Mouse (Mus musculus) olfactory bulb, adult 2 months (tissue): ENCODE measurements around the gene Thada. TPM values are rescaled to one million over a fixed set of nuclear protein-coding genes. Genes with fewer than 3 reads are reported as not detected.

Source experiments
- H3K27ac ChIP-seq: fragments of 200-500 bp; 2 replicates; pipeline ENCODE4 v1.5.1; 2012; ENCODE audit warnings: low read depth, low read length; ENCODE audit not compliant: insufficient read depth
- H3K4me1 ChIP-seq: fragments of 200-500 bp; 2 replicates; pipeline ENCODE4 v1.6.1; 2012; ENCODE audit warnings: low read length; ENCODE audit not compliant: control insufficient read depth, insufficient read depth
- H3K4me3 ChIP-seq: fragments of 200-500 bp; 2 replicates; pipeline ENCODE4 v1.5.1; 2012; ENCODE audit warnings: mild to moderate bottlenecking, low read depth, low read length, moderate library complexity; ENCODE audit not compliant: insufficient read depth
- CTCF ChIP-seq: fragments of 200-500 bp; IDR thresholded peaks from 2 replicates; pipeline ENCODE4 v1.5.1; 2012; ENCODE audit warnings: low read depth, mild to moderate bottlenecking, low read length, moderate library complexity; ENCODE audit not compliant: insufficient read depth
- POLR2A ChIP-seq: fragments of 200-500 bp; IDR thresholded peaks from 2 replicates; pipeline ENCODE4 v1.6.1; 2012; ENCODE audit warnings: mild to moderate bottlenecking, low read depth, low read length, moderate library complexity; ENCODE audit not compliant: insufficient read depth
- WGBS: fragments of 180-500 bp; shearing (Covaris S2); methylation state at CpG from one replicate; pipeline ENCODE4 v1.1.7; 2018; 5-methylcytosine and 5-hydroxymethylcytosine counted together
- polyA plus RNA-seq: library from polyadenylated mRNA; stranded (reverse); fragments of >200 nt; gene quantifications from 2 replicates; pipeline ENCODE4 v1.2.4, GENCODE M21; 2012; ENCODE audit warnings: low replicate concordance; ENCODE audit not compliant: missing spikeins, insufficient read depth, insufficient read length

The Thada gene
- polyA plus RNA-seq, 1 experiment, result not detected

DNA sequence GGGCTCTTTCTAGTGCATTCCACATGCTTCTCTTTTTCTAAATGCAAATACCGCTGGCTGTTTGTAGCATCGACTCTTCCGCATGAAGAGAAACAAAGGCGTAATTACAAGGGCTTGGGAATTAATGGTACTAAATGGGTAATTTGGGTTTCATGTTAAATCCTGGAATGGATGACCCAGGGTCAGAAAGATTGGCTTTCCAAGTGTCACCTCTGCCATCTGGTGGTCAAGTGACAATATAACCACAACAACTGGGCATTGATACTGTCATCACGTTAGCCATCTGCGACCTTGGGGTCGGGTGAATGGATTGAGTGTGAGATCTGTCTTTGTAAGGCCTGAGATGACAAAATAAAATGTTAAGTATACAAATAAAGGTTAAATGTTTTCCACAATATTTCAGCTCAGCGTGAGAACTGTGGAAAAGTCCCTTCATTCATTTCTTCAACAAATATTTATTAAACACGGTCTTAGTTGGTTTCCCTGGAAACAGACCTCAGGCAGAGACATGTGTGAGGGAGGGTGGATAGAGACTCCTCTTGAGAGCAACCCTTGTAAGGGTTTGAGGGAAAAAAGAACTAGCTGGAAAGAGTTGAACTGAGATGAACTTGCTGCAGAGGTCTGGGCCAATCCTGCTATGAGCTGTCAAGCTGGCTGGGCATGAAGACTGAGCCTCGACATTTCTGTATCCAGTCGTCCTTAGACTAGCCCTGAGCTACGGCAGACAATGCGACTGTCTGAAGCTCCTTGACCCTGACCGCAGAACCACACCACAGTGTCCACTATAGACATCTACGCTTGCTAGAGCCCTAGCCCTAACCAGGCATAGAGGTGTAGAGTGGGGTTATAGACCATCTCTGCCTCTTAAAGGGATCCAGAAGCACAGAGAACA, 14.7 kb upstream of the Thada start:
- 34% methylated on average over 15 of the region's 15 CpGs for WGBS
- Histone ChIP-seq H3K4me3 (no peak overlapping the region), H3K4me1 (peaks cover 11% of the 10 kb centered on the region), H3K27ac (no peak overlapping the region)
- TF ChIP-seq POLR2A, result no peak
- TF ChIP-seq CTCF, result no peak

DNA sequence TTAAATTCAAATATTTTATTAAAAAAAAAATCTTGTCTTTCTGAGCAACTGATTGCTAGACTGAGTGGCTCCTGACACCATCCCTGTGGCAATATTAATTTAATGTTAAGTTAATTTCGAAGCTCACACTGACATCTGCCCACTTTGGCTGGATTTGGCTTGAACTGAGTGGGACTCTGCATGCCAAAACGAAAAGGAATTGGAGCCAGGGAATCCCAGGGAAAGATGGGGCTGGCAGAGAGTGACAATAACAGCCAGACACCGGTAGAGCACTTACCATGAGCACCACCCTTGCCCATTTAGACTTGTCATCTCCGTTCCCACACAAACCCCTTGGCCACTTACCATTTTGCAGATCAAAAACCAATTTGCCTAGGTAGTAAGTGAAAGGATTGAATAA, 12.3 kb upstream of the Thada start:
- 69% methylated on average over 4 of the region's 4 CpGs for WGBS
- H3K27ac ChIP-seq, result no peak overlapping the region
- no peak for TF ChIP-seq POLR2A
- TF ChIP-seq CTCF, result no peak
- H3K4me3 ChIP-seq, result no peak overlapping the region
- H3K4me1 ChIP-seq, result peaks cover 11% of the 10 kb centered on the region

GRCm38 (mm10) chr17:84477176-84477575, 11.2 kb upstream of the Thada start:
- H3K4me3 ChIP-seq, result no peak overlapping the region
- no peak for TF ChIP-seq CTCF
- no peak for TF ChIP-seq POLR2A
- peaks cover 11% of the 10 kb centered on the region for H3K4me1 ChIP-seq
- WGBS, result 93% methylated on average over 5 of the region's 5 CpGs
- no peak overlapping the region for H3K27ac ChIP-seq

GRCm38 (mm10) chr17:84474312-84474711, 8.3 kb upstream of the Thada start:
- TF ChIP-seq POLR2A (no peak), CTCF (no peak)
- 32% methylated on average over 4 of the region's 4 CpGs for WGBS
- no peaks in the 10 kb centered on the region for H3K4me1 ChIP-seq
- no peak overlapping the region for H3K4me3 ChIP-seq
- no peak overlapping the region for H3K27ac ChIP-seq

GRCm38 (mm10) chr17:84435012-84435411, 31.0 kb downstream of the Thada start:
- TF ChIP-seq CTCF (no peak), POLR2A (no peak)
- H3K4me3 ChIP-seq, result no peak overlapping the region
- H3K27ac ChIP-seq, result no peak overlapping the region
- 87% methylated on average over 4 of the region's 4 CpGs for WGBS
- H3K4me1 ChIP-seq, result no peaks in the 10 kb centered on the region

- H3K4me1 ChIP-seq, result no peaks in the 10 kb centered on the region
- TF ChIP-seq CTCF (no peak), POLR2A (no peak)
- no peak overlapping the region for H3K4me3 ChIP-seq
- no peak overlapping the region for H3K27ac ChIP-seq
Measured at GRCm38 (mm10) chr17:84434233-84434632, 31.8 kb downstream of the Thada start.

- WGBS, result 86% methylated on average over 5 of the region's 5 CpGs
- Histone ChIP-seq H3K4me1 (no peaks in the 10 kb centered on the region), H3K27ac (no peak overlapping the region), H3K4me3 (no peak overlapping the region)
- TF ChIP-seq CTCF (no peak), POLR2A (no peak)
Measured at GRCm38 (mm10) chr17:84431991-84432390, 34.0 kb downstream of the Thada start.

GRCm38 (mm10) chr17:84424258-84424657, 41.7 kb downstream of the Thada start:
- no peak for TF ChIP-seq POLR2A
- no peak for TF ChIP-seq CTCF
- Histone ChIP-seq H3K27ac (no peak overlapping the region), H3K4me1 (no peaks in the 10 kb centered on the region)

DNA sequence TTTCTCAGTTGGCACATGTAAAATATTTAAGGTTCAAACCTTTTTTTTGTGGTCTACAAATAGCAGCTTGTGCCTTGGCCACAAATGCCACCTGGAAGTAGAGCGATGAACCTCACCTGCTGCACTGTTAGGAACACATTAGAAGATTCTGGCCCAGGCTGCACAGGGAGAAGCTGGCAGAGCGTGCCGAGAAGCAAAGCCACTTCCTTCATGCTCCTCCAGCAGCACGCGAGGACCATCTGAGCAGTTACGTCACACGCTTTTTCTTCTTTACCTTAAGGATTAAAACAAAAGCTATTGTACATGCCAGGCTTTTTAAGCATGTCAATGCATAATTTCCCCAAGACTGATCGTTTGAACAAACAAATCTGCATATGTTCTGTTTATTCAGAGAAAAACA, 43.1 kb downstream of the Thada start:
- no peaks in the 10 kb centered on the region for H3K4me1 ChIP-seq
- H3K27ac ChIP-seq, result no peak overlapping the region
- no peak overlapping the region for H3K4me3 ChIP-seq
- TF ChIP-seq CTCF, result no peak
- no peak for TF ChIP-seq POLR2A
- WGBS, result 86% methylated on average over 8 of the region's 8 CpGs

More at GRCm38 (mm10) chr17:84424258-84424657, 41.7 kb downstream of the Thada start:
- no peak overlapping the region for H3K4me3 ChIP-seq
- 63% methylated on average over 1 of the region's 1 CpGs for WGBS
